Mouse (Mus musculus) embryonic facial prominence, embryonic 14.5 days (tissue): ENCODE results near the gene Hist2h3c1. TPM values are rescaled to one million over a fixed set of nuclear protein-coding genes. Genes with fewer than 3 reads are reported as not detected.
"Not testable (repeated sequence)": the region's sequence is repeated elsewhere in the genome, so short reads cannot be mapped to it uniquely, and the experiment has no call there.

ENCODE experiments used
- ATAC-seq: fragments of 200-750 bp; cut with Nextera tagmentation; 2 replicates; pipeline ENCODE4 v1.8.0; 2017; ENCODE audit warnings: low read depth, moderate number of reproducible peaks, moderate TSS enrichment
- DNase-seq: peaks from one replicate; pipeline ENCODE4 v3.0.0-alpha.2; 2015; ENCODE audit warnings: low spot score
- H3K27ac ChIP-seq: fragments of 300-500 bp; sonication (generic); replicated peaks from 2 replicates; pipeline ENCODE4 v1.5.1; 2014; ENCODE audit warnings: low read depth, mild to moderate bottlenecking, low read length, moderate library complexity
- H3K27me3 ChIP-seq: fragments of 300-500 bp; sonication (generic); replicated peaks from 2 replicates; pipeline ENCODE4 v1.6.1; 2014; ENCODE audit warnings: low read length; ENCODE audit not compliant: control insufficient read depth, insufficient read depth
- H3K36me3 ChIP-seq: fragments of 300-500 bp; sonication (generic); 2 replicates; pipeline ENCODE4 v1.6.1; 2014; ENCODE audit warnings: low read length, mixed read lengths; ENCODE audit not compliant: control insufficient read depth, insufficient read depth
- H3K4me1 ChIP-seq: fragments of 300-500 bp; sonication (generic); 2 replicates; pipeline ENCODE4 v1.6.1; 2014; ENCODE audit warnings: antibody characterized with exemption, low read length; ENCODE audit not compliant: control insufficient read depth, insufficient read depth
- H3K4me2 ChIP-seq: fragments of 300-500 bp; sonication (generic); 2 replicates; pipeline ENCODE4 v1.6.1; 2014; ENCODE audit warnings: low read depth, mild to moderate bottlenecking, low read length, moderate library complexity, mixed read lengths
- H3K4me3 ChIP-seq: fragments of 300-500 bp; sonication (generic); 2 replicates; pipeline ENCODE4 v1.5.1; 2014; ENCODE audit warnings: low read depth, mild to moderate bottlenecking, low read length
- H3K9ac ChIP-seq: fragments of 300-500 bp; sonication (generic); 2 replicates; pipeline ENCODE4 v1.6.1; 2014; ENCODE audit warnings: low read depth, mild to moderate bottlenecking, low read length, moderate library complexity, mixed read lengths
- H3K9me3 ChIP-seq: fragments of 300-500 bp; sonication (generic); 2 replicates; pipeline ENCODE4 v1.6.1; 2016; ENCODE audit warnings: low read length; ENCODE audit not compliant: control insufficient read depth
- WGBS: fragments of 180-500 bp; shearing (Covaris S2); extraction: QIAGEN DNeasy Blood & Tissue Kit; methylation state at CpG from one replicate; pipeline ENCODE4 v1.1.7; 2014; 5-methylcytosine and 5-hydroxymethylcytosine counted together
- polyA plus RNA-seq: library from polyadenylated mRNA; unstranded; fragments of >200 nt; fragmentation: Nextera tagmentation; extraction: Ambion mirVana; gene quantifications from 2 replicates; pipeline ENCODE4 v1.2.1, GENCODE M21; 2014

Gene Hist2h3c1
- polyA plus RNA-seq, 1 experiment from 2014 or later: not detected

DNA sequence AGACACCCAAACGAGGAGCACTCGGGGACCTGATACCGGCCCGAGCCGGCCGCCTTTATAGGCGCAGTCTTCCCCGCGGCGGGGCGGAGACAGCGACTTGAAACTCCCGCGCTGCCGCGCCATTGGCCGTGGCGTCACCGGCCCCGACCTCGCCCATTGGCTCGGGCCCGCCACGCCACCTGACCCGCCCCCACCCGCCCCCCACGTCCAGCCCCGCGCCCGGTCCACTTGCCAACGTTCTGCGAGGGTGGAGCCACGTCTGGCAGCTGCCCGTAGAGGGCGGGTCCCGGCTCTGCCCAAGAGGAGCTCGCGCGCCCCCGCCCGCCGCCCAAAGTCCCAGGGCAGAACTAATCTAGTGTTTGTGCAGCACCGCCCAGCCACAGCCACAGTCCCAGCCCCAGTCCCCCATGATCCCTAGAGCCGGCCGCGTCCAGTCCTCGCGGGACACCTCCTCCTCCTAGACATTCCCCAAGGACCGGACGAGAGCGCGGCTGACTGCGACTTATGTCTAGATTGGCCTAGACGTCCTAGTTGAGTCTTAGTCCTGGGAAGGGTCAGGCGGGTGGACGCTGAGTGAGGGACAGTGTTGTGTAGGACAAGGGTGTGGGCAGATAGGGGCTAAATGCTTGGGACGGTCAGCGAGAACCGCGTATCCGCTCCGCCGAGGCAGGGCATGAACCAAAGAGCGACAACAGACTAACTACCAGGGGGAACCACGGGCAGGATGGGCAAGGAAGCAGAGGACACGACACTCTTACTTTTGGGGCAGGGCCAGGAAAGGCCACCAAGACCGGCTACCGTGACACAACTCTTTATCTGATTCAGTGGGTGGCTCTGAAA is 7.3 kb upstream of the Hist2h3c1 start, which contains the start of gene Hist2h3c2:
TSS of gene Hist2h3c2 (minus strand) at position 174 of the 840 bp plus-strand sequence.
- WGBS: 0% methylated on average over 3 of the region's 68 CpGs

DNA sequence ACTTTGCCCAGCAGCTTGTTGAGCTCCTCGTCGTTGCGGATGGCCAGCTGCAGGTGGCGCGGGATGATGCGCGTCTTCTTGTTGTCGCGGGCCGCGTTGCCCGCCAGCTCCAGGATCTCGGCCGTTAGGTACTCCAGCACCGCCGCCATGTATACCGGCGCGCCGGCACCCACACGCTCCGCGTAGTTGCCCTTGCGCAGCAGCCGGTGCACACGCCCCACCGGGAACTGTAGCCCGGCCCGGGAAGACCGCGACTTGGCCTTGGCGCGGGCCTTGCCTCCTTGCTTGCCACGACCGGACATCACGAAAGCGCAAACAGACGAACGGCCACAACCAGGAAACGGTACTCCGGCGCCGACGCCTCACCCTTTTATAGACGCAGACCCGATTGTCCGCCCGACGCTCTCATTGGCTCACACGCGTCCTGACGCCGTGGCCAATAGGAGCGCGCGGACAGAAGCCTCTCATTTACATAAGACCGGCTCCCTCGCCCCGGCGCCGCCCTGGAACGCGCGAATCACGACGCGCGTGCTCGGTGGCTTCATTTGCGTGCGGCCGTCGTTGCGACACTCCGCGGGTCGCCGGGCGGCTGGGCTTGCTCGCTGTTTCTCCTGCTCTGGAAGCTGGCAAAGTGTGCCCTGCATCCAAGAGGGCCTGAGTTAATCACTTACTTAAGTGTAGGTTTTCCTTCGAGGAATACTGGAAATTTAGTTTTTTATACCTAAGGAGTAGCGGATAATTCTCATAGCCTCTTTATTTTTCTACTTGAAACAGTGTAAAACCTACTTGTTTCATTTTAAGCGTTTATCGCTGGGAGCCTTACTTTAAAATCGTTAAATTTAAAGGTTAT is 6.3 kb upstream of the Hist2h3c1 start, which contains the start of gene Hist2h2aa2:
TSS of gene Hist2h2aa2 (minus strand) at position 328 of the 850 bp plus-strand sequence.
- Histone ChIP-seq H3K9ac (peak within 1 kb of the TSS; percentile 62), H3K4me3 (peak within 1 kb of the TSS; percentile 31), H3K27ac (peak within 1 kb of the TSS; percentile 95), H3K4me2 (peak within 1 kb of the TSS; percentile 52), H3K4me1 (peaks cover 29% of the 10 kb centered on the region)
- 20% methylated on average over 6 of the region's 85 CpGs for WGBS
- not testable (repeated sequence) for H3K36me3 ChIP-seq, H3K9me3 ChIP-seq, H3K27me3 ChIP-seq
- DNase-seq: peak; percentile 80
- ATAC-seq: peak; percentile 82

More for the DNA sequence above, 7.3 kb upstream of the Hist2h3c1 start, which contains the start of gene Hist2h3c2:
- H3K4me3 ChIP-seq: peak within 1 kb of the TSS; percentile 47
- not testable (repeated sequence) for DNase-seq, H3K9me3 ChIP-seq, H3K27me3 ChIP-seq, H3K36me3 ChIP-seq
- H3K27ac ChIP-seq: peak within 1 kb of the TSS; percentile 81
- H3K4me2 ChIP-seq: peak within 1 kb of the TSS; percentile 62
- peak within 1 kb of the TSS; percentile 70 for H3K9ac ChIP-seq
- peak; percentile 91 for ATAC-seq
- peaks cover 23% of the 10 kb centered on the region for H3K4me1 ChIP-seq

DNA sequence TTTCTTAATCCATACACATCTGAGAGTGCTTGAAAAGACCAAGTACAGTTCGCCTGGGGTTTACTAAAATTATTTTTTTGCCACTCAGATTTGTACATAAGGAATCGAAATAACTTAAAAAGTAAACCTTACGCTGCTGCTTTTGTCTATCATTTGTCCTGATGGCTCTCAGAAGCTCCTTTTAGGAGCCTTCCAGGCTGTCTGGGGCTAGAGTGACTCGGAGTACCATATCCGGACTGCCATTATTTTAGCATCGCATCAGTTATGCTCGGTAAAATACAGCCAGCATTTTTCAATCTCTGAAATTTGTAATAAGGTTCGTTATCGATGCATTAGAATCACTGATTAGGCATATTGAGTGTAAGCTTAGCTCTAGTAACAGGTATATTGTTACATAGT is 5.7 kb upstream of the Hist2h3c1 start:
- peaks cover 29% of the 10 kb centered on the region for H3K4me1 ChIP-seq

DNA sequence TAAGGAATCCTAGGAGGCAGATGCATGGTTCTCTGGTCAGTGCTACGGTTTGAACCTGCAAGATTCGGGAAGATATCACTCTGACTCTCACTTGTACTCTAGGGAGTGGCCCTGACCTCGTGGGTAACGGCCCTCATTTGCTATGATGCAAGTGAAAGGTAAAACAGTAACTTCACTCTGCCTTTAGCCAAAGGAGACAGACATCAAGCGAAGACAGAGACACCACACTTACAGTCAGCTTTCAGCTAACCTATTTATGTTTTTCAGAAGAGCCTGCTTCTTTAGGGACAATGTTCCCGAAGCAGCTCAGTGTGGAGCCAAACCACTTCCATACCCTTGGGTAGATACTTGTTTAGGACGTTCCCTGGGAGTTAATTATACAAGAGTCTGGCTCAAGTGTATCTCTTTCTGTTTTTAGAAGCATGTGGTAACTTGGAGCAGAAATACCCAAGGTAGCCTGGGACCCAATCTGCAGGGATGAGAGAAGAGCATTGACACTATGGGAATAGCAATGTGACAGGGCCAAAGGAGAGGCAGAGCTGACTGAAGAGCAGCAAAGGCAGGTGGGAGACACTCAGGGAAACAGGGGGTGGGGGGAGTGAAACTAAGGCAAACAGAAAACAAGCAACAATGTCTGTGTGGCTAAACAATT is 2.4 kb upstream of the Hist2h3c1 start:
- Histone ChIP-seq H3K4me2 (peak overlapping the region; percentile 74), H3K27ac (peak overlapping the region; percentile 98), H3K36me3 (no peaks in the 10 kb centered on the region), H3K4me1 (peaks cover 21% of the 10 kb centered on the region), H3K9ac (peak overlapping the region; percentile 82), H3K27me3 (no peaks in the 10 kb centered on the region), H3K4me3 (peak overlapping the region; percentile 54; the same call in 1 of the 2 replicates), H3K9me3 (no peaks in the 10 kb centered on the region)
- WGBS: 78% methylated on average over 7 of the region's 7 CpGs
- DNase-seq: no peak
- no peak for ATAC-seq

More for the DNA sequence above, 5.7 kb upstream of the Hist2h3c1 start:
- DNase-seq (no peak), ATAC-seq (no peak)
- H3K9ac ChIP-seq: peak overlapping the region; percentile 62
- H3K9me3 ChIP-seq: no peaks in the 10 kb centered on the region
- H3K4me3 ChIP-seq: peak overlapping the region; percentile 29
- H3K36me3 ChIP-seq: no peaks in the 10 kb centered on the region
- 78% methylated on average over 9 of the region's 9 CpGs for WGBS
- H3K27ac ChIP-seq: peak overlapping the region; percentile 95
- no peaks in the 10 kb centered on the region for H3K27me3 ChIP-seq
- H3K4me2 ChIP-seq: peak overlapping the region; percentile 52

DNA sequence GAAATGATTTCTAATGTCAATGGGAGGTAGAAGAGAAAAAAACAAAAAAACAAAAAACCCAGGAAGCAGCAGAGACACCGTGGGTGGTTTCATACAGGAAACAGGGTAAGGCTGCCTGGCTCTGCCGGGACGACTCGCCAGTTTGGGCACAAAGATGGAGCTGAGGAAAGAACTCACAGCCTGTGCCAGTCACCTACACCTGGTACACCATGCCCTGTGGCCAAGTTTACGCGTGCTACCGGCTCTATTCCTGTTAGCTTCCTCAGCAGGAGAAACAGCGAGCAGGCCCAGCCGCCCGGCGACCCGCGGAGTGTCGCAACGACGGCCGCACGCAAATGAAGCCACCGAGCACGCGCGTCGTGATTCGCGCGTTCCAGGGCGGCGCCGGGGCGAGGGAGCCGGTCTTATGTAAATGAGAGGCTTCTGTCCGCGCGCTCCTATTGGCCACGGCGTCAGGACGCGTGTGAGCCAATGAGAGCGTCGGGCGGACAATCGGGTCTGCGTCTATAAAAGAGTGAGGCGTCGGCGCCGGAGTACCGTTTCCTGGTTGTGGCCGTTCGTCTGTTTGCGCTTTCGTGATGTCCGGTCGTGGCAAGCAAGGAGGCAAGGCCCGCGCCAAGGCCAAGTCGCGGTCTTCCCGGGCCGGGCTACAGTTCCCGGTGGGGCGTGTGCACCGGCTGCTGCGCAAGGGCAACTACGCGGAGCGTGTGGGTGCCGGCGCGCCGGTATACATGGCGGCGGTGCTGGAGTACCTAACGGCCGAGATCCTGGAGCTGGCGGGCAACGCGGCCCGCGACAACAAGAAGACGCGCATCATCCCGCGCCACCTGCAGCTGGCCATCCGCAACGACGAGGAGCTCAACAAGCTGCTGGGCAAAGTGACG is 1.2 kb upstream of the Hist2h3c1 start, which contains the start of gene Hist2h2aa1:
TSS of gene Hist2h2aa1 (plus strand) at position 495 of the 884 bp plus-strand sequence.
- under 1% methylated on average over 14 of the region's 88 CpGs for WGBS
- ATAC-seq: peak; percentile 90

DNA sequence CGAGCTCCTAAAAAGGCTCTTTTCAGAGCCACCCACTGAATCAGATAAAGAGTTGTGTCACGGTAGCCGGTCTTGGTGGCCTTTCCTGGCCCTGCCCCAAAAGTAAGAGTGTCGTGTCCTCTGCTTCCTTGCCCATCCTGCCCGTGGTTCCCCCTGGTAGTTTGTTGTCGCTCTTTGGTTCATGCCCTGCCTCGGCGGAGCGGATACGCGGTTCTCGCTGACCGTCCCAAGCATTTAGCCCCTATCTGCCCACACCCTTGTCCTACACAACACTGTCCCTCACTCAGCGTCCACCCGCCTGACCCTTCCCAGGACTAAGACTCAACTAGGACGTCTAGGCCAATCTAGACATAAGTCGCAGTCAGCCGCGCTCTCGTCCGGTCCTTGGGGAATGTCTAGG is 467 bp upstream of the Hist2h3c1 start:
- peak overlapping the region; percentile 29 for H3K4me3 ChIP-seq
- peak overlapping the region; percentile 53 for H3K9ac ChIP-seq
- 1% methylated on average over 9 of the region's 21 CpGs for whole genome bisulfite sequencing
- H3K27ac ChIP-seq: peak overlapping the region; percentile 74
- not testable (repeated sequence) for H3K9me3 ChIP-seq, H3K36me3 ChIP-seq, H3K4me2 ChIP-seq, ATAC-seq, DNase-seq, H3K27me3 ChIP-seq
- peaks cover 19% of the 10 kb centered on the region for H3K4me1 ChIP-seq

More for the DNA sequence above, 1.2 kb upstream of the Hist2h3c1 start, which contains the start of gene Hist2h2aa1:
- not testable (repeated sequence) for H3K27me3 ChIP-seq, H3K36me3 ChIP-seq, H3K9me3 ChIP-seq
- H3K9ac ChIP-seq: peak within 1 kb of the TSS; percentile 82
- H3K4me2 ChIP-seq: peak within 1 kb of the TSS; percentile 74
- peak within 1 kb of the TSS; percentile 54 for H3K4me3 ChIP-seq
- H3K4me1 ChIP-seq: peaks cover 21% of the 10 kb centered on the region
- DNase-seq: peak; percentile 75
- H3K27ac ChIP-seq: peak within 1 kb of the TSS; percentile 98

DNA sequence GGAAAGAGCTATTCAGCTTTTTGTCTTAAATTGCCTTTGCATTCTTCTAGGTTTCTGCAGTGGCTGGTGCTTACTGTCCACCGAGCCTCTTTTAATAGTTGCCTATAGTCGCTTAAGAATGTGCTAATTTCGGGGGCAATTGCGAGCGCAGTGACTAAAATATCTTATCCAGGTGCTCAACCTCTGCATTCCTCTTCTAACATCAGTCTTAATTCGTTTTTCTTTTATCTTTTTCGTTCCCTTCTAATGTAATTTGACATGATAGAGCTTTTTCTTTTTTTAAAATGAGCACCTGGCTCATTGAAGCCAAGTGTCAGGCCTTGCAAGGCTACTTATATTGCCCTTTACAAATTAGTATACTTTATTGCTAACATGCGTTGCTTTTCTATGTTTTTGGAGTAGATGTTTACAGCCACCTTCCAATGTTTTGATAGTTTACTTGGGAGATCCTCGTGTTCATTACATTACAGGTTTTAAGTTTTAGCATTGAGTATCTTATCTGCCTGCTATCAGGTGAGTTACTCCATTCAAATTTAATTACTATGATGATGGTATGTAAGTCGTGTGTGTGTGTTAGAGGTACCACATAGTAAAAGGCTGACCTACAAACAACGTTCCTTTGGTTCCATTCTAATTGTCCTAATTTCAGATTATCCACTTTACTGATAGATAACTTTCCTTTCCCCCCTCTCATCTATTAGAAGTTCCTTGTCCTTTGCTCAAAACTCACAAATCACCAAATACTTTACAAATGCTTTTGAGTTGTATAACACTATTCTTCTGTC is 1.1 kb downstream of the Hist2h3c1 start:
- Histone ChIP-seq H3K9me3 (no peaks in the 10 kb centered on the region), H3K36me3 (no peaks in the 10 kb centered on the region), H3K4me2 (peak overlapping the region; percentile 57), H3K4me3 (peak overlapping the region; percentile 40), H3K9ac (peak overlapping the region; percentile 71), H3K4me1 (peaks cover 18% of the 10 kb centered on the region), H3K27me3 (no peaks in the 10 kb centered on the region), H3K27ac (peak overlapping the region; percentile 63)
- 2% methylated on average over 11 of the region's 11 CpGs for WGBS
- DNase-seq: no peak
- ATAC-seq: no peak
